ENCODE assay signal across 29 mouse cellular contexts in genomic region chr11:69264276-69264675, GRCm38 (mm10). TPM values are rescaled to one million over a fixed set of nuclear protein-coding genes. Genes with fewer than 3 reads are reported as not detected.
"Had no signal": no experiment of that assay in that cellular context is flagged by ENCODE, and none has a peak within 500 bp of the region (broad histone marks: within the 10 kb centered on the region; RNA-seq: fewer than 3 reads in every experiment).

No protein-coding gene starts in this region.

- H3K4me3 ChIP-seq: heart, embryonic 10.5 days; heart, embryonic 13.5 days; heart, embryonic 15.5 days; hindbrain, embryonic 13.5 days; hindbrain, embryonic 15.5 days; kidney, embryonic 15.5 days; limb, embryonic 13.5 days; limb, embryonic 15.5 days; liver, embryonic 12.5 days had no signal

- DNase-seq: gastrocnemius, postnatal 14 days; gastrocnemius, postnatal 36 days; heart, postnatal 14 days; heart, postnatal 36 days; kidney, adult 11 months; kidney, adult 2 months; layer of hippocampus, adult 9-11 months; layer of hippocampus, postnatal 36 days; left cerebral cortex, postnatal 4 days; lung, adult 18-20 months had no signal

- ATAC-seq: hindbrain, postnatal 0 days; intestine, embryonic 16.5 days; liver, embryonic 12.5 days had no signal

- H3K27ac ChIP-seq: heart, embryonic 10.5 days; heart, embryonic 13.5 days; heart, embryonic 15.5 days; hindbrain, embryonic 13.5 days; hindbrain, embryonic 15.5 days; hindbrain, postnatal 0 days; kidney, embryonic 15.5 days; limb, embryonic 13.5 days; limb, embryonic 15.5 days; liver, embryonic 12.5 days; liver, embryonic 14.5 days had no signal

- H3K9ac ChIP-seq: heart, embryonic 13.5 days; heart, embryonic 15.5 days; hindbrain, embryonic 13.5 days; hindbrain, embryonic 15.5 days; kidney, embryonic 15.5 days; limb, embryonic 13.5 days; limb, embryonic 15.5 days; liver, embryonic 12.5 days; liver, embryonic 14.5 days had no signal

- H3K27me3 ChIP-seq: hindbrain, embryonic 15.5 days had no signal

- H3K4me2 ChIP-seq: heart, embryonic 13.5 days; heart, embryonic 15.5 days; hindbrain, embryonic 13.5 days; hindbrain, embryonic 15.5 days; kidney, embryonic 15.5 days; limb, embryonic 13.5 days; limb, embryonic 15.5 days; liver, embryonic 12.5 days had no signal

- H3K9me3 ChIP-seq: heart, embryonic 10.5 days; heart, embryonic 13.5 days; heart, embryonic 15.5 days; hindbrain, embryonic 13.5 days; hindbrain, embryonic 15.5 days; kidney, embryonic 15.5 days; limb, embryonic 13.5 days; limb, embryonic 15.5 days; liver, embryonic 12.5 days had no signal

- H3K36me3 ChIP-seq: heart, embryonic 10.5 days; heart, embryonic 13.5 days; heart, embryonic 15.5 days; hindbrain, embryonic 13.5 days; hindbrain, embryonic 15.5 days; kidney, embryonic 15.5 days; limb, embryonic 13.5 days; limb, embryonic 15.5 days; liver, embryonic 12.5 days had no signal

RNA-seq across cellular contexts. Expression of gene Gucy2e, which starts 27.4 kb away (rescaled TPM):
- total RNA-seq: gastrocnemius, adult 8-10 months; gastrocnemius, postnatal 14 days; gastrocnemius, postnatal 36 days; hematopoietic stem cell, adult 5-6 weeks; liver, adult 2 months had no signal
- polyA plus RNA-seq: hindbrain, embryonic 11.5 days; large intestine, adult 2 months; limb, embryonic 11.5 days; liver, adult 2 months; liver, embryonic 12.5 days; liver, embryonic 14.5 days; liver, embryonic 16.5 days had no signal
